Mouse (Mus musculus): ENCODE data around the gene Cyba.

GRCm38 (mm10) chr8:122375751-122376364 lies 56.9 kb downstream of the Cyba start:
- no peak for TF ChIP-seq CTCF (IDR thresholded peaks at IDR 0.05; ENCODE audit: low read depth)
- no peak for TF ChIP-seq EP300 (IDR thresholded peaks at IDR 0.05; ENCODE audit: low read depth)

Data from liver, postnatal 0 days (tissue).